Mouse (Mus musculus): ENCODE results near the gene Gm15293.
"Not testable (repeated sequence)": the region's sequence is repeated elsewhere in the genome, so short reads cannot be mapped to it uniquely, and the experiment has no call there.

Gene Gm15293

DNA sequence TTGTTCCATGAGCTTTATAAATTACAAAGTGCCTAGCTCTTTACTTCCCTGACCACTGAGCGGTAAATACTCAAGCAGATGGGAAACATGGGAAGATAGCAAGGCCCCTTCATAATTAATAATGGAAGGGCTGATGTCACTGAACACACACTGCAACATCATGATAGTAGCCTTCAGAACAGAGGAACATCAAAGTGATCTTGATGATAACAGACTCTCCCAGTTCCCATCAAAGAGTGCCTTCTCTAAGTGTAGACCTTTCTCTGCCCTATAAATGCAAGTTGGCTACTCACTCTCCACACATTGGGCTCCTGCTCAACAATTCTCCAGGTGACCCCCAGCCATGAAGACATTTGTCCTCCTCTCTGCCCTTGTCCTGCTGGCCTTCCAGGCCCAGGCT lies at the start of gene Gm15293:
Gm15293 (plus strand) TSS at position 301 of the 400 bp plus-strand sequence.
- not testable (repeated sequence) for DNase-seq

DNA sequence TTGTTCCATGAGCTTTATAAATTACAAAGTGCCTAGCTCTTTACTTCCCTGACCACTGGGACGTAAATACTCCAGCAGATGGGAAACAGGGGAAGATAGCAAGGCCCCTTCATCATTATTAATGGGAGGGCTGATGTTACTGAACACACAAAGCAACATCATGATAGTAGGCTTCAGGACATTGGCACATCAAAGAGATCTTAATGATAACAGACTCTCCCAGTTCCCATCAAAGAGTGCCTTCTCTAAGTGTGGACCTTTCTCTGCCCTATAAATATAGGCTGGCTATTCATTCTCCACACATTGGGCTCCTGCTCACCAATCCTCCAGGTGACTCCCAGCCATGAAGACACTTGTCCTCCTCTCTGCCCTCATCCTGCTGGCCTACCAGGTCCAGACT lies 39.4 kb upstream of the Gm15293 start, which contains the start of gene Defa22:
Defa22 (plus strand) TSS at position 301 of the 400 bp plus-strand sequence.
- DNase-seq: not testable (repeated sequence)

DNA sequence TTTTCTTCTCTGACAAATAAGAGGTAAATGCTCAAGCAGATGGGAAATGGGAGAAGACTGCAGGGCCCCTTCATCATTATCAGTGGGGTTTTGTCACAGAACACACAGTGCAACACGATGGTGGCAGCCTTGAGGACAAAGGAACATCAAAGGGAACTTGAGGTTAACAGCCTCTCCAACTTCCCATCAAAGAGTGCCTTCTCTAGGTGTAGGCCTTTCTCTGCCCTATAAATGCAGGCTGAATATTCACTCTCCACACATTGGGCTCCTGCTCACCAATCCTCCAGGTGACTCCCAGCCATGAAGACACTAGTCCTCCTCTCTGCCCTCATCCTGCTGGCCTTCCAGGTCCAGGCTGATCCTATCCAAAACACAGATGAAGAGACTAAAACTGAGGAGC lies 10.0 kb upstream of the Gm15293 start, which contains the start of gene Defa31:
Defa31 (plus strand) TSS at position 301 of the 400 bp plus-strand sequence.
- not testable (repeated sequence) for DNase-seq
